Mouse (Mus musculus) ES-Bruce4 (cell line): Measurements from ENCODE around the gene Gm3238. TPM values are rescaled to one million over a fixed set of nuclear protein-coding genes. Genes with fewer than 3 reads are reported as not detected.
"Not testable (repeated sequence)": the region's sequence is repeated elsewhere in the genome, so short reads cannot be mapped to it uniquely, and the experiment has no call there.

Source experiments
- H3K27ac ChIP-seq: 2 replicates; pipeline ENCODE4 v1.5.1; 2012; ENCODE audit warnings: low read length, inconsistent platforms; ENCODE audit not compliant: insufficient read depth
- H3K27me3 ChIP-seq: 2 replicates; pipeline ENCODE4 v1.6.1; 2012; ENCODE audit warnings: mild to moderate bottlenecking, low read length, inconsistent platforms; ENCODE audit not compliant: control insufficient read depth, poor library complexity, insufficient read depth, severe bottlenecking
- H3K36me3 ChIP-seq: 2 replicates; pipeline ENCODE4 v1.6.1; 2012; ENCODE audit warnings: inconsistent platforms, mild to moderate bottlenecking, low read length, moderate library complexity; ENCODE audit not compliant: control insufficient read depth, poor library complexity, insufficient read depth, severe bottlenecking
- H3K4me1 ChIP-seq: one replicate; pipeline ENCODE4 v1.8.1; 2011; ENCODE audit warnings: low read length; ENCODE audit not compliant: control insufficient read depth, insufficient read depth
- H3K4me3 ChIP-seq: 2 replicates; pipeline ENCODE4 v1.5.1; 2011; ENCODE audit warnings: low read depth, mild to moderate bottlenecking, low read length
- H3K9ac ChIP-seq: 2 replicates; pipeline ENCODE4 v1.6.1; 2012; ENCODE audit warnings: low read depth, mild to moderate bottlenecking, inconsistent platforms; ENCODE audit not compliant: poor library complexity, severe bottlenecking
- H3K9me3 ChIP-seq: replicated peaks from 2 replicates; pipeline ENCODE4 v1.6.1; 2012; ENCODE audit warnings: mild to moderate bottlenecking, low read length, inconsistent platforms; ENCODE audit not compliant: control insufficient read depth, poor library complexity, insufficient read depth, severe bottlenecking
- CTCF ChIP-seq: IDR thresholded peaks from one replicate; pipeline ENCODE4 v1.8.1; 2011; ENCODE audit warnings: low read depth, low read length
- EP300 ChIP-seq: IDR thresholded peaks from 2 replicates; pipeline ENCODE4 v1.6.1; 2011; ENCODE audit warnings: low read depth, low read length; ENCODE audit not compliant: insufficient read depth
- POLR2A ChIP-seq: IDR thresholded peaks from one replicate; pipeline ENCODE4 v1.8.1; 2011; ENCODE audit warnings: low read length; ENCODE audit not compliant: insufficient read depth
- polyA plus RNA-seq: library from polyadenylated mRNA; stranded (reverse); fragments of >200 nt; gene quantifications from 2 replicates; pipeline ENCODE4 v1.2.4, GENCODE M21; 2011; ENCODE audit warnings: low read depth; ENCODE audit not compliant: missing spikeins, insufficient read depth, insufficient read length

Gene Gm3238
- not detected in 2 replicates for polyA plus RNA-seq

DNA sequence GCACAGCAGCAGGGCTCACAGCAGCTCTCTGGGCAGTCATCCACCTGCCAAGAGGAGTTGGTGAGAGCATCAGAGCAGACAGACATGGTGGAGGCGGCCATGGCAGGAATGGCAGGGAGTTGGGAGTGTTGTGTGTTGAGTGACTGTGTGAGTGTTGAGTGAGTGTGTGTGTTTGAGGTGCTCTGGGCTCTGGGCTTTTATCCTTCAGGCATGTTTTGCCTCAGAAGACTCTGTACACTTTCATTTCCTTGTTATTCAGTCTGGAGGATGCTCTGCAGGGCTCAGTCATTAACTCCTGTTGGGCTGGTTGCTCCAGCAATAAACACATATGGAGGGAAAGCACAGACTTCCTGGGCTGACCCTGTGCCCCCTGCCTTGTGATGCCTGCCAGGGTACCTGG, at the start of gene Gm3238:
TSS of gene Gm3238 (minus strand) at position 101 of the 400 bp plus-strand sequence.
- not testable (repeated sequence) for H3K27me3 ChIP-seq, H3K4me1 ChIP-seq, H3K27ac ChIP-seq, H3K4me3 ChIP-seq, H3K36me3 ChIP-seq, H3K9me3 ChIP-seq, H3K9ac ChIP-seq

- no peak for TF ChIP-seq EP300
- no peak for TF ChIP-seq CTCF
- no peak for TF ChIP-seq POLR2A
Observed at GRCm38 (mm10) chr10:77819203-77819602, 48.1 kb upstream of the Gm3238 start.

DNA sequence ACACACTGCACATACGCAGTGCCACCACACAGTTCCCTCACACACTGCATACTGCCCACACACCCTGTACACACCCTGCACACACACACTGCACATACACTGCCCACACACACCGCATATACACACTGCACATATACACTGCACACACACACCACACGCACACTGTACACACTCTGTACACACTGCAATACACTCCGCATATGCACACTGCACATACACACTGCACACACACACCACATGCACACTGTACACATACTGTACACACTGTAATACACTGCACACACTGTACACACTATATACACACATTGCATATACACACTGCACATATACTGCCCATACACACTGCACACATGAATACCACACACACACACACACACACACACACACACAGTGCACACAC, 47.4 kb upstream of the Gm3238 start:
- H3K9ac ChIP-seq = no peak overlapping the region
- no peaks in the 10 kb centered on the region for H3K9me3 ChIP-seq
- no peaks in the 10 kb centered on the region for H3K4me1 ChIP-seq
- no peaks in the 10 kb centered on the region for H3K36me3 ChIP-seq
- no peak overlapping the region for H3K4me3 ChIP-seq
- H3K27ac ChIP-seq = no peak overlapping the region
- no peaks in the 10 kb centered on the region for H3K27me3 ChIP-seq
- TF ChIP-seq POLR2A (no peak), EP300 (no peak), CTCF (no peak)

More at GRCm38 (mm10) chr10:77819203-77819602, 48.1 kb upstream of the Gm3238 start:
- Histone ChIP-seq H3K9ac (no peak overlapping the region), H3K27me3 (no peaks in the 10 kb centered on the region), H3K9me3 (no peaks in the 10 kb centered on the region), H3K4me3 (no peak overlapping the region), H3K4me1 (no peaks in the 10 kb centered on the region), H3K36me3 (no peaks in the 10 kb centered on the region), H3K27ac (no peak overlapping the region)

DNA sequence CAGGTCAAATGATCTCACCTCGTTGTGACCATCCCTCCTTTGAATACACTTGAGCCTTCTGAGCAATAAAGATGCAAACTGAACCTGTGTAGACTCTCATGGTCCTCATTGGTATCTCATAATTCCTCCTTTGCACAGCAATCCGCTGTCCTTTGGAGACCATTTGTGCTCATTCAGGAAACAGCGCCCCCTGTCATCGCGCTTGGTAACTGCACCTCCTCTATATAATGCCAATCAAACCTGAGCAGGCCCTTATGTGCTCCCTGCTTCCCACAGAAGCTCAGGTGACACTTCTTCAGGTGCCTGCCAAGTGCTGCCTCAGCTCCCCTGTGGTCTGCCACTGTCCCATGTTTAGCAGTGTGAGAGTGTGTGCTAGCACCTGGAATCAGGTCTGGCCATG, 44.4 kb upstream of the Gm3238 start:
- Histone ChIP-seq H3K4me3 (no peak overlapping the region), H3K27me3 (no peaks in the 10 kb centered on the region), H3K9ac (no peak overlapping the region), H3K4me1 (no peaks in the 10 kb centered on the region), H3K36me3 (no peaks in the 10 kb centered on the region), H3K9me3 (no peaks in the 10 kb centered on the region), H3K27ac (no peak overlapping the region)
- TF ChIP-seq POLR2A (no peak), EP300 (no peak), CTCF (peak; percentile 51)

DNA sequence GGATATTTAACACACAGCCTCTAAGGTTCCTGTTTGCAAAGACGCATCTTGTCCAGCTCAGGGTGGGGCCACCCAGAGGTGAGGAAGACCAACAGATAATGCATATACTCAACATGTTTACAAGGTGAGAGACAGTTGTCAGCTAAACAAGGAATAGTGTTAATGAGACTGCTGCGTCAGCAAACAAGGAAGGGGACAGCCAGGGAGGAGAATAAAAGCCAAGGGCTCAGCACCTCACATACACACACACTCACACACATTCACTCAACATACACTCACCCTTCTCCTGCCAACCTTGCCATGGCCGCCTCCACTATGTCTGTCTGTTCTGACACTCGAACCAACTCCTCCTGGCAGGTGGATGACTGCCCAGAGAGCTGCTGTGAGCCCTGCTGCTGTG, 43.3 kb upstream of the Gm3238 start, which contains the start of gene Gm2696:
TSS of gene Gm2696 (plus strand) at position 301 of the 400 bp plus-strand sequence.
- no peaks in the 10 kb centered on the region for H3K27me3 ChIP-seq
- TF ChIP-seq EP300 (no peak), CTCF (no peak), POLR2A (no peak)
- no peaks in the 10 kb centered on the region for H3K4me1 ChIP-seq
- no peak within 1 kb of the TSS for H3K9ac ChIP-seq
- H3K27ac ChIP-seq = no peak within 1 kb of the TSS
- no peaks in the 10 kb centered on the region for H3K36me3 ChIP-seq
- H3K4me3 ChIP-seq = no peak within 1 kb of the TSS
- H3K9me3 ChIP-seq = peaks cover 8% of the 10 kb centered on the region

DNA sequence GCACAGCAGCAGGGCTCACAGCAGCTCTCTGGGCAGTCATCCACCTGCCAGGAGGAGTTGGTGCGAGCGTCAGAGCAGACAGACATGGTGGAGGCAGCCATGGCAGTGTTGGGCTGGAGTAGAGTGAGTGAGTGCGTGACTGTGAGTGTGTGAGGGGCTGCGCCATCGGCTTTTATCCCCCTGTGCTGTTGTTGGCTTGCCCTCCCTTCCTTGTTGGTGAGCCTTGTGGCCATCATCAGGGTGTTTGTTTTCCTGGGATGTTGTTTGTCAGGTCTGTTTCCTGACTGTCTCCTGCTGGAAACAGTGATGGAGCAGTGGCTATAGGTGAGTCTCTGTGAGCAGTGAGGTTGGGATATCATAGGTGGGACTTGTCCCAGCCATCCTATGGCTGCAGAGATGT, 40.6 kb upstream of the Gm3238 start, which contains the start of gene Gm9507:
TSS of gene Gm9507 (minus strand) at position 101 of the 400 bp plus-strand sequence.
- no peak within 1 kb of the TSS for H3K4me3 ChIP-seq
- H3K4me1 ChIP-seq = no peaks in the 10 kb centered on the region
- no peak within 1 kb of the TSS for H3K27ac ChIP-seq
- H3K9me3 ChIP-seq = peaks cover 20% of the 10 kb centered on the region
- H3K9ac ChIP-seq = no peak within 1 kb of the TSS
- H3K27me3 ChIP-seq = no peaks in the 10 kb centered on the region
- no peaks in the 10 kb centered on the region for H3K36me3 ChIP-seq
- TF ChIP-seq POLR2A (no peak), CTCF (no peak), EP300 (no peak)
